Mouse (Mus musculus): ENCODE results near the gene Rnf5.

Rnf5 gene

DNA sequence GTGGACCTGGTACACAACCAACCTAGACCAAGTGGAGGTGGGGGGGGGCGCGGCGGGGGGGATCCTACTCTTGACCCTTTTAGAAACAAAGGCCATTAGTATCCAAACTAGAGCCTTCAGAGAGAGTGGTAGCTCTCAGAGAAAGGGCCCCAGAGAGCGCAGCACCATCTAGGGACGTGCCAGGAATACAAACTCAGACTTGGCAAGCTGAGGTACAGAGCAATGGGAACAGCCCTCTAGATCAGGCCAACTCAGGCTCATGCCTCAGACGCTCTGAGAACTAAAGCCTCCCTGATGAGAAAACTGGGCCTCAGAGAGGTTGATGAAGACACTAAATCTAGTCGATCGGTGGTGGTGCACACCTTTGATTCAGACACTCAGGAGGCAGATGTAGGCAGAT, 18.4 kb downstream of the Rnf5 start:
- DNase-seq = no peak

- no peak for DNase-seq
Measured at GRCm38 (mm10) chr17:34583819-34584218, 19.7 kb downstream of the Rnf5 start.

DNA sequence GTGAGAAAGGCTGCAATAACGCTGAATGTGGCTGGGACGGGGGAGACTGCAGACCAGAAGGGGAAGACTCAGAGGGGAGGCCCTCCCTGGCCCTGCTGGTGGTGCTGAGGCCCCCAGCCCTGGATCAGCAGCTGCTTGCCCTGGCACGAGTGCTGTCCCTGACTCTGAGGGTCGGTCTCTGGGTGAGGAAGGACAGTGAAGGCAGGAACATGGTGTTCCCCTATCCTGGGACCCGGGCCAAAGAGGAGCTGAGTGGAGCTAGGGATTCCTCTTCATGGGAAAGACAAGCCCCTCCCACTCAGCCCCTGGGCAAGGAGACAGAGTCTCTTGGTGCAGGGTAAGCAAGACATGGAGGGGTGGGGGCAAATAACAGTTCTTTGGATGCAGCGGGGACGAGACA, 20.1 kb downstream of the Rnf5 start:
- no peak for DNase-seq

- DNase-seq = no peak
Measured at GRCm38 (mm10) chr17:34582528-34582927, 21.0 kb downstream of the Rnf5 start.

DNA sequence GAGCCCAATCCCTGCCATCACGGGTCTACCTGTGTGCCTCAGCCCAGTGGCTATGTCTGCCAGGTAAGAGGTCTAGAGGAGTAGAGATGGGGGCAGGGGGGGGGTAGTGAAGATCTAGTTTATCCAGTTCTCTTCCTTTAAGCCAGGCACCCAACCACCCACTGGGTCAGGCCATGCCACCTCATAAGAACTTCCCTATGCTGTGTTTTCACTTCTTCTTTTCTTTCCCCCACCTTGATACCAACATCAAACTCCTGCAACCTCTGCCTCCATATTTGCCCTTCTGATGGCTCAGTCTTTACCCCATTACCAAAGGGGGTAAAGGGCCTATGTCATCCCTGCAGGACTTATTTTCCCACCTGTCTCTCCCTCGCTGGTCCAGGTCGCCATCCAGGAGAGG, 25.4 kb downstream of the Rnf5 start:
- DNase-seq = no peak

- DNase-seq = no peak
Measured at GRCm38 (mm10) chr17:34576577-34576976, 26.9 kb downstream of the Rnf5 start.

GRCm38 (mm10) chr17:34572361-34572760, 31.1 kb downstream of the Rnf5 start:
- no peak for DNase-seq

GRCm38 (mm10) chr17:34571875-34572274, 31.6 kb downstream of the Rnf5 start:
- no peak for DNase-seq

GRCm38 (mm10) chr17:34569919-34570318, 33.6 kb downstream of the Rnf5 start:
- no peak for DNase-seq

DNA sequence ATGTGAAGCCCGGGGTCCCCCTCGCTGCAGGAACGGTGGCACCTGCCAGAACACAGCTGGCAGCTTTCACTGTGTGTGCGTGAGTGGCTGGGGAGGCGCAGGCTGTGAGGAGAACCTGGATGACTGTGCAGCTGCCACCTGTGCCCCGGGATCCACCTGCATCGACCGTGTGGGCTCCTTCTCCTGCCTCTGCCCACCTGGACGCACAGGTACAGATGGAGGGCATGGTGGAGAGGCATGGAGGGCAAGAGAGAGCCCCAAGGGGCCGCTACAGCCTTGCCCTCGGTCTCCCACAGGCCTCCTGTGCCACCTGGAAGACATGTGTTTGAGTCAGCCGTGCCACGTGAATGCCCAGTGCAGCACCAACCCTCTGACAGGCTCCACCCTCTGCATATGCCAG, 35.1 kb downstream of the Rnf5 start:
- no peak for DNase-seq

DNA sequence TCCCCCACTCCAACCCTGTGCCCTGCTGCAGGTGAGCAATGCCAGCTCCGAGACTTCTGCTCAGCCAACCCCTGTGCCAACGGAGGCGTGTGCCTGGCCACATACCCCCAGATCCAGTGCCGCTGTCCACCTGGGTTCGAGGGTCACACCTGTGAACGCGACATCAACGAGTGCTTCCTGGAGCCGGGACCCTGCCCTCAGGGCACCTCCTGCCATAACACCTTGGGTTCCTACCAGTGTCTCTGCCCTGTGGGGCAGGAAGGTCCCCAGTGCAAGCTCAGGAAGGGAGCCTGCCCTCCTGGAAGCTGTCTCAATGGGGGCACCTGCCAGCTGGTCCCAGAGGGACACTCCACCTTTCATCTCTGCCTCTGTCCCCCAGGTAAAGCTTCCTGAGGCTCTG, 36.2 kb downstream of the Rnf5 start:
- no peak for DNase-seq

DNA sequence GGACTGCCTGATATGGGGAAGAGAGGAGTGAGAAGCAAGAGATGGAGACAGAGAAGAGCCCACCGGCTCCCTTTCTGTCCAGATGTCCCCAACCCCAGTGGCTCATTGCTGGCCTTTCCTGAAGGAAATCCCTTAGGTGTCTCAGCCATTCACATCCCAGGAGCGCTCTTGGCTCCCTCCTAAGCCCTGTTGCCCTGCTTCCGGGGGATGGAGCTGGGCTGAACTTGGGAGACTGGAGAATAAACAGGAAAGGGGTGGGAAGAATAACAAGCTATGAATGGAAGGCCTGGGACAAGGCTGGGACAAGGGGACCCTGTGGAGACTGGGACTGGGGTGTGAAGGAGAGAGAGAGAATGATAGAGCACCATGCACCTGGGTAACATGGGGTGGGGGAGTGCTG, 38.7 kb downstream of the Rnf5 start:
- peak; percentile 52 for DNase-seq

DNA sequence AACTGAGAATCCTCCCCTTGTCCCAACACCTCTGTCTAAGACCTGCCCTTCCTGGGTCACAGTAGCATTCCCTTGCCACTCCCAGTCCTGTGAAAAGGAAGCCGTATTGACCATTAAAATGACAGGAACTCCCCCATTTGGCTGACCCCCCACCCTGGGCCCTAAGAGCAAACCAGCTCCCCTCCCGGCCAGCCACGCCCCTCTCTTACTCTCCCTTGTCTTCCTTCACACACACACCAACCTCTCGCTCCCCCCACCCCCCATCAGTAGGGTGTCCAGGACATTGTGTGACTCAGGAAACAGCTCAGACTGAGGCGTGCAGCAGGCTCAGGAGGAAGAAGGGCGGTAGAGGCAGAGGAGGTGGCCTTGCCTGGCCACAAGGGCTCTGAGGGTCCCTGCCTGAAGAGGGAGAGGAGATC, 39.5 kb downstream of the Rnf5 start, which contains the start of gene Notch4:
Notch4 (plus strand) TSS at position 266 of the 419 bp plus-strand sequence.
- peak; percentile 58 for DNase-seq

GRCm38 (mm10) chr17:34563354-34563753, 40.1 kb downstream of the Rnf5 start:
- no peak for DNase-seq

GRCm38 (mm10) chr17:34562595-34562994, 40.9 kb downstream of the Rnf5 start:
- no peak for DNase-seq

GRCm38 (mm10) chr17:34561200-34561599, 42.3 kb downstream of the Rnf5 start:
- DNase-seq = no peak

GRCm38 (mm10) chr17:34560438-34560837, 43.1 kb downstream of the Rnf5 start:
- no peak for DNase-seq

GRCm38 (mm10) chr17:34559895-34560294, 43.6 kb downstream of the Rnf5 start:
- no peak for DNase-seq

GRCm38 (mm10) chr17:34559116-34559515, 44.4 kb downstream of the Rnf5 start:
- no peak for DNase-seq

DNA sequence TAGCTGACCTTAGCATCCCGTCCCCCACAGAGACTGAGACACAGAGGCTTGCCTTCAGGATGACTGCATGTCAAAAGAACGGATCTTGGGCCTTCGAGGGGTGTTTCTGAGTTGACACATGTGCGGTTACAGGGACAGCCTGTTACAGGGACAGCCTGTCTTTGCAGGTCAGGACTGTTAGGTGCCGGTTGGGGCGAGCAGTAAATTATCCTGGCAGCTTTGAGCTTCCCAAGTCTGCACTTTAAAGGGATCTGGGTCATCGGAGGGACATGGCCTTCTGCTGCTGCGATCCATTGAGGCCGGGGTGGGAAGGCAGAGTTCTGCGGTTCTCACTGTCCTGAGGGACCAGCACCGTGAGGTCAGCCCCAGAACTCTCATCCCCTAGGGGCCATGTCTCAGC, 46.1 kb downstream of the Rnf5 start:
- DNase-seq = no peak

DNA sequence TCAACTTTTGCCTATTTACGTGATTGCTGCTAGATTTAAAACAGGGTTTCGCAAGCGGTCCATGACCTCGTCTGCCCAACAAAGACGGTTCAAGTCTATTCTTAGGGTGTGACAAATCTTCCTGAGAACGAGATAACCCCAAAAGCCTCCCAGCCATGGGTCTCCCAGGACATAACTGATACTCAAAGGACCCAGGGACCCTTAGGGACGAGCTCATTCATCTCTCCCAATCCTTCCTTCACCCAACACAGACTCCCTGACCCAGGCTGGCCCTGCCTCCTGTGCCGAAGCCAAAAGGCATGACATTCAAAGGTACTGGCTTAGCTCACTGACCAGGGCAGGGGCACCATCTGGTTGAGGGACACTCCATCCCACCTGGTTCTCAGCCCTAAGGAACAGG, 47.1 kb downstream of the Rnf5 start:
- DNase-seq = no peak

GRCm38 (mm10) chr17:34555483-34555882, 48.0 kb downstream of the Rnf5 start:
- DNase-seq = peak; percentile 84
